Mouse (Mus musculus) thymus, adult 2 months (tissue): ENCODE results near the gene Gm43518. TPM values are rescaled to one million over a fixed set of nuclear protein-coding genes. Genes with fewer than 3 reads are reported as not detected.

ENCODE experiments used
- DNase-seq: peaks from one replicate; pipeline ENCODE4 v3.0.0; 2021
- H3K27ac ChIP-seq: fragments of 200-500 bp; 2 replicates; pipeline ENCODE4 v1.5.1; 2012; ENCODE audit warnings: low read length, control low read depth; ENCODE audit not compliant: control insufficient read depth, insufficient read depth
- H3K27me3 ChIP-seq: fragments of 200-500 bp; 2 replicates; pipeline ENCODE4 v1.6.1; 2012; ENCODE audit warnings: mild to moderate bottlenecking, low read length, moderate library complexity, mixed read lengths; ENCODE audit not compliant: control insufficient read depth, insufficient read depth
- H3K36me3 ChIP-seq: fragments of 200-500 bp; 2 replicates; pipeline ENCODE4 v1.6.1; 2012; ENCODE audit warnings: mild to moderate bottlenecking, low read length, moderate library complexity; ENCODE audit not compliant: control insufficient read depth, insufficient read depth
- H3K4me1 ChIP-seq: fragments of 200-500 bp; replicated peaks from 2 replicates; pipeline ENCODE4 v1.6.1; 2012; ENCODE audit warnings: low read length; ENCODE audit not compliant: control insufficient read depth, insufficient read depth
- H3K4me3 ChIP-seq: fragments of 200-500 bp; 2 replicates; pipeline ENCODE4 v1.5.1; 2012; ENCODE audit warnings: mild to moderate bottlenecking, low read length, control low read depth, moderate library complexity; ENCODE audit not compliant: control insufficient read depth, insufficient read depth
- CTCF ChIP-seq: fragments of 200-500 bp; IDR thresholded peaks from 2 replicates; pipeline ENCODE4 v1.5.1; 2012; ENCODE audit warnings: mild to moderate bottlenecking, control low read depth, low read length, moderate library complexity, borderline replicate concordance; ENCODE audit not compliant: control insufficient read depth, poor library complexity, insufficient read depth; ENCODE audit errors: extremely low read depth
- POLR2A ChIP-seq: fragments of 200-500 bp; IDR thresholded peaks from 2 replicates; pipeline ENCODE4 v1.6.1; 2012; ENCODE audit warnings: mild to moderate bottlenecking, low read length, control low read depth, moderate library complexity; ENCODE audit not compliant: control insufficient read depth, poor library complexity, insufficient read depth; ENCODE audit errors: extremely low read depth
- WGBS: fragments of 180-500 bp; shearing (Covaris S2); methylation state at CpG from one replicate; pipeline ENCODE4 v1.1.7; 2018; 5-methylcytosine and 5-hydroxymethylcytosine counted together
- polyA plus RNA-seq: library from polyadenylated mRNA; depleted of rRNA; stranded (reverse); fragments of >200 nt; gene quantifications from 2 replicates; pipeline ENCODE4 v1.2.3, GENCODE M21; 2012

The Gm43518 gene
- polyA plus RNA-seq, 1 experiment = 0.62 TPM

DNA sequence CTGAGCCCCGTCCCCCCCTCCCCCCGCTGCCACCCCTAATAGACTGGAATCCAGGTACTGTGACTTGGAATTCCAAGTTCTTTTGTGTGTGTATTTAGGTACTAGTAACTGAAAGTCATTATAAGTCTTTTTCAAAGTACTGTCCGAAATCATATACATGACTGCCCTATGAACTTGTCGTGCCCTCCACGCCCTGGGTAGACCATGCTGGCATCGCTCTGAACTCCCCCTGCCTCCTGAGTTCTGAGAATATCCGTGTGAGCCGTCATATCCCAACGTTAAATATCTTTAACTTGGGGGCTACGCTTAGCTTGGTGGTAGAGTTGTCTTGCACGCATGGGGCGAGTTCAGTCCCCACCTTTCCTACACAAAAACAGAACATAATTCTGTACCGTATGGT, 3.9 kb downstream of the Gm43518 start:
- peaks cover 5% of the 10 kb centered on the region; the same call in 1 of the 2 replicates for H3K4me1 ChIP-seq
- no peak for DNase-seq
- H3K36me3 ChIP-seq = peaks cover 13% of the 10 kb centered on the region
- peak overlapping the region; percentile 67; the same call in 1 of the 2 replicates for H3K4me3 ChIP-seq
- no peaks in the 10 kb centered on the region for H3K27me3 ChIP-seq
- 41% methylated on average over 13 of the region's 13 CpGs for WGBS
- H3K27ac ChIP-seq = no peak overlapping the region
- TF ChIP-seq CTCF = no peak
- no peak for TF ChIP-seq POLR2A

DNA sequence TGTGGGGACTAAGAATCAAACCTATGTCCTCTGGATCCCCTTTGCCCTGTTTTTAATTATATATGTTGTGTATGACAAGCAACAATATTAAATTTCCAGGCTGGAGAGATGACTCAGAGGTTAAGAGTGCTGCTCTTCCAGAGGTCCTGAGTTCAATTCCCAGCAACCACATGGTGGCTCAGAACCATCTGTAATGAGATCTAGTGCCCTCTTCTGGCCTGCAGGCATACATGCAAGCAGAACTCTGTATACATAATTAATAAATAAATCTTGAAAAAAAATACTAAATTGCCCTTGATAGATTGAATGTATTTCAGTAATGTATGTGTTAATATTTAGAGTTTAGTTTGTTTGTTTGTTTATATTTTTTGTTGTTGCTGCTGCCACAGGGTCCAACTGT, 5.7 kb downstream of the Gm43518 start:
- Histone ChIP-seq H3K4me1 (peaks cover 5% of the 10 kb centered on the region; the same call in 1 of the 2 replicates), H3K4me3 (no peak overlapping the region), H3K27me3 (no peaks in the 10 kb centered on the region), H3K36me3 (peaks cover 2% of the 10 kb centered on the region), H3K27ac (no peak overlapping the region)
- DNase-seq = no peak
- no peak for TF ChIP-seq CTCF
- TF ChIP-seq POLR2A = no peak

- Histone ChIP-seq H3K36me3 (no peaks in the 10 kb centered on the region), H3K4me1 (peaks cover 5% of the 10 kb centered on the region; the same call in 1 of the 2 replicates), H3K27ac (no peak overlapping the region), H3K27me3 (no peaks in the 10 kb centered on the region), H3K4me3 (no peak overlapping the region)
- 93% methylated on average over 12 of the region's 12 CpGs for WGBS
- no peak for DNase-seq
- TF ChIP-seq CTCF (no peak), POLR2A (no peak)
Measured at GRCm38 (mm10) chr5:123933556-123933955, 6.3 kb downstream of the Gm43518 start.

DNA sequence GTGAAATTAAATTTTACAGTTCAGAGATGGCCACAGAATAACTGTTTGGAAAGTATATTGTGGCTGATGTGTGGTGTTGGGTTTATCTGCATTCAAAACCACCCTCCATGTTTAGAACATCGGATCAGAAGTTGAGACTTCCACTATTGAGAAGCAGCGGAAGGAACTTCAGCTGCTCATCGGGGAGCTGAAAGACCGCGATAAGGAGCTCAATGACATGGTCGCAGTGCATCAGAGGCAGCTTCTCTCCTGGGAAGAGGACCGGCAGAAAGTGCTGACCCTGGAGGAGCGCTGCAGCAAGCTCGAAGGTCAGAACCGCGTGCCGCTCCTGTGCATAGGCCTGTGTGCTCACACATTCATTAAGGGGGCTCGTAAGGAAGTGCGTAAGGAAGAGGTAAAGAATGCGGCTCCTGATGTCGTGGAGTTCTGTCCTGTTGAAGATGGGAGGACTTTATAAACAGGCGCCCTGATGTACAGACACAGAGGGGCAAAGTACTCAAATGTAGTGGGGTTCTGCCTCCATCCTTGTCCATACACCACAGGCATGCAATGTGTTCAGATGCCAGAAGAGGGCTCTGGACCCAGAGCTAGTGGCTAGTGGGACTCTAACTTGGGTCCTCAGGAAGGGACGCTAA, 6.9 kb downstream of the Gm43518 start:
- H3K27me3 ChIP-seq = no peaks in the 10 kb centered on the region
- H3K4me1 ChIP-seq = peaks cover 5% of the 10 kb centered on the region; the same call in 1 of the 2 replicates
- DNase-seq = peak; percentile 22
- TF ChIP-seq POLR2A = no peak
- TF ChIP-seq CTCF = no peak
- WGBS = 76% methylated on average over 18 of the region's 18 CpGs
- no peak overlapping the region for H3K4me3 ChIP-seq
- H3K36me3 ChIP-seq = no peaks in the 10 kb centered on the region
- H3K27ac ChIP-seq = no peak overlapping the region

- no peak overlapping the region for H3K27ac ChIP-seq
- peaks cover 5% of the 10 kb centered on the region; the same call in 1 of the 2 replicates for H3K4me1 ChIP-seq
- H3K36me3 ChIP-seq = no peaks in the 10 kb centered on the region
- no peak overlapping the region for H3K4me3 ChIP-seq
- no peaks in the 10 kb centered on the region for H3K27me3 ChIP-seq
- 96% methylated on average over 5 of the region's 5 CpGs for WGBS
- DNase-seq = no peak
- TF ChIP-seq CTCF = no peak
Measured at GRCm38 (mm10) chr5:123935931-123936330, 8.7 kb downstream of the Gm43518 start.

GRCm38 (mm10) chr5:123938479-123938878, 11.3 kb downstream of the Gm43518 start:
- WGBS = 23% methylated on average over 5 of the region's 5 CpGs
- no peak for TF ChIP-seq POLR2A
- TF ChIP-seq CTCF = no peak
- Histone ChIP-seq H3K4me1 (no peaks in the 10 kb centered on the region), H3K36me3 (no peaks in the 10 kb centered on the region), H3K27me3 (no peaks in the 10 kb centered on the region), H3K27ac (no peak overlapping the region), H3K4me3 (no peak overlapping the region)
- no peak for DNase-seq

DNA sequence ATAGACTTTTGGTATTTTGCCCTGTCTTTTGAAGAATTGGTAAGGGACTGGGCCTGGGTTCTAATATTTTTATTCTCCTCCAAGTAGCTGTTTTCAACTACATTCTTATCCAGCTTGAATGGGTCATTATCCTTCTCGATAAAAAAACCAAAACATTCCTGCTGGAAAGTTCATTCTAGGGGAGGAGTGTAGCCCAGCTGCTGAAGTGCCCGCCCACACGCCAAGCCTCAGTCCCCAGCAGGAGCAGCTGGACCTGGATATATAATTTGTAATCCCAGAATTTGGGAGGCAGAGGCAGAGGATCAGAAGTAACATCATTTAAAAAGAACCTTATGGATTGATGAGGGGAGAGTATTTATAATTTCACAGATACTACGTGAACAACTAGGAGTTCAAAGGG, 19.3 kb downstream of the Gm43518 start:
- TF ChIP-seq CTCF = no peak
- TF ChIP-seq POLR2A = no peak
- H3K4me3 ChIP-seq = no peak overlapping the region
- H3K27ac ChIP-seq = no peak overlapping the region
- WGBS = 85% methylated on average over 4 of the region's 4 CpGs
- H3K36me3 ChIP-seq = no peaks in the 10 kb centered on the region
- no peaks in the 10 kb centered on the region for H3K27me3 ChIP-seq
- H3K4me1 ChIP-seq = no peaks in the 10 kb centered on the region
- no peak for DNase-seq
